Mouse (Mus musculus) large intestine, adult 2 months (tissue): ENCODE results near the gene Sh3gl2. TPM values are rescaled to one million over a fixed set of nuclear protein-coding genes. Genes with fewer than 3 reads are reported as not detected.

Source experiments
- DNase-seq: peaks from one replicate; pipeline ENCODE4 v3.0.0-alpha.2; 2012; ENCODE audit warnings: low read depth, low spot score
- WGBS: fragments of 180-500 bp; shearing (Covaris S2); methylation state at CpG from one replicate; pipeline ENCODE4 v1.1.7; 2018; 5-methylcytosine and 5-hydroxymethylcytosine counted together
- polyA plus RNA-seq: library from polyadenylated mRNA; depleted of rRNA; stranded (reverse); fragments of >200 nt; gene quantifications from 2 replicates; pipeline ENCODE4 v1.2.3, GENCODE M21; 2012; rRNA removed

The Sh3gl2 gene
- 9.6 and 12.7 TPM in 2 replicates for polyA plus RNA-seq

GRCm38 (mm10) chr4:85205071-85205635 is at the start of gene Sh3gl2:
TSS of gene Sh3gl2 (plus strand) at chr4:85205126.
- DNase-seq, result peak; percentile 70
- WGBS, result under 1% methylated on average over 48 of the region's 48 CpGs

GRCm38 (mm10) chr4:85161156-85161555 is 43.8 kb upstream of the Sh3gl2 start:
- DNase-seq, result peak; percentile 2
- 48% methylated on average over 4 of the region's 4 CpGs for WGBS

DNA sequence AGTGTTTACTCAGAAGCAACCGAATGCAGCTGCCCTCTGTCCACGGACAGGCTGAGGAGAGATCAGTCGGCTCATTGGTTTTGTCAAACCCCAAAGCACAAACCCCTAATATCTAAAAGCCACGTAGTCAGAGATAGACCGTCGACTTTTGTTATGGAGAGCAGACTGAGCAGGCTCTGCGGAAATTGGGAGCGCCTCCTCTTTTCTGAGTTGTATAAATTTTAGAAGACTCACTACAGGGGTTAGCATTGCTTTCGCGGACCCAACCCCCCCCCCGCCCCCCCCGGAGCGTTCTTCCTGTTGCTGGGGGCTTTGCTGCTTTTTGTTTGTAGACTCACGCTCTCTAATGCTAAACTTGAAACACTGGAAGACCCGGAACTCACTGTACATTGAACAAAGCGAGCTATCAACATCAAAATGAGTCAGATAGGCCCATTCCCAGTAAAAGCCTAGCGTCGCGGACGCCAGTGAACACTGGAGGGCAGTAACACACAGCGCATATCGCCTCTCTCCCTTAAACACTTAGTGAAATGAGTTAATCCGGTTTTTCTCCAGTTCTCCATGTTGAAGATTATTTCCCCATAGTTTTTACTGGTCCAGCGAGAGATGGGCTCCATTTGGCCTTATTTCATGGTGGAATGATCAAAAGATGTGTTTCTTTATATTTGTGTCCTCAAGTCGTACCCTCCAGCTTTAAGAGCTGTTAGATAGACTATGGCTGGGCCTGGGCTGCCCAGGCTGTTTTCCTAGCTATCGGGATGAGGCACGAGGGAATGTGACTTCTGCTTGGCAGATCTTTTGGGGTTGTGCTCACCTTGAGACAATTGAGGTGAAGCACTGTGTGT is 42.2 kb upstream of the Sh3gl2 start:
- 26% methylated on average over 27 of the region's 27 CpGs for WGBS
- peak; percentile 11 for DNase-seq

DNA sequence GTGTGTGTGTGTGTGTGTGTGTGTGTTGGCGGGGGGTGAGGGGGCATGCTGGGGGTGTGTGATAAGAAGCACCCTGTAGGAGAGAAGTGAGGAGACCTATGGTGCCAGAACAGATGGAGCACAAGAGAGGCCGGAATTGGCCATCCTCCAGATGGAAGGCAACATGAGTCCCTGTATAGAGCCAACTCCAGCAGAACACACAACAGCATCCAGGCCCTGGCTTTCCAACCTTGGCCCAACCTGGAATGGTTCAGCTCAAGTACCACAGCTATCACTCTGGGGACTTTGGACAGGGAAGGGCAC is 41.7 kb upstream of the Sh3gl2 start:
- 87% methylated on average over 2 of the region's 2 CpGs for WGBS
- DNase-seq, result no peak

- no peak for DNase-seq
- WGBS, result 94% methylated on average over 12 of the region's 12 CpGs
These were observed 36.9 kb upstream of the Sh3gl2 start for GRCm38 (mm10) chr4:85168001-85168400.

GRCm38 (mm10) chr4:85175466-85175865 is 29.5 kb upstream of the Sh3gl2 start:
- no peak for DNase-seq
- 78% methylated on average over 4 of the region's 4 CpGs for WGBS

DNA sequence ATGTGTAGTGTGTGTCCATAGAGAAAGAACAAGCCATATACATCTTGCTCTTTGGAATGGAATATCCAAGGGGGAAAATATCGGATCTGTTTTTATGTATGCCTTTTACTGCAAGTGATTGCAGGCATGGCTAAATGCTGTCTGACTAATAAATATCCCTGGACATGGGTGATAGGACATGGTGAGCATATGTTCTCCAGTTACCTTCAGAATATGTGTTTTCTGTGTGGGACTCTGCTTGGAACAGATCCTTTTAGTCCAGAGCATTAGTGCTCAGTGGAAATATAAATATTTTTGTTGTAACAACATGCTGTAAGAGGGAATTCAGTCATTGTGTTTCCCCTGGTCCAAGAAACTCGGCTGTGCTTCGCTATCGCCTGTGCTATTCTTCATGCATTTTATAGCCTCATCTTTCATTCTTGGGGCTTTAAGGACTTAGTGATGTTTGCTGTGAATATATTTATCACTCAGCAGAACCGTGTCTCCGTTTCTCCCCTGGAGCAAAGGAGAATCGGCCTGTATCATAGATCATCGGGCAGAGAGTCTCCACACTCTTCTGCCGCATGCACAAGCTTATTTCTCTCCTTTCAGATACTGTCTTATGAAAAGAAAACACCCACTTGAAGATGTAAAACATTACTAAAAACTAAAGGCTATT is 26.4 kb upstream of the Sh3gl2 start:
- no peak for DNase-seq
- 64% methylated on average over 9 of the region's 9 CpGs for WGBS

DNA sequence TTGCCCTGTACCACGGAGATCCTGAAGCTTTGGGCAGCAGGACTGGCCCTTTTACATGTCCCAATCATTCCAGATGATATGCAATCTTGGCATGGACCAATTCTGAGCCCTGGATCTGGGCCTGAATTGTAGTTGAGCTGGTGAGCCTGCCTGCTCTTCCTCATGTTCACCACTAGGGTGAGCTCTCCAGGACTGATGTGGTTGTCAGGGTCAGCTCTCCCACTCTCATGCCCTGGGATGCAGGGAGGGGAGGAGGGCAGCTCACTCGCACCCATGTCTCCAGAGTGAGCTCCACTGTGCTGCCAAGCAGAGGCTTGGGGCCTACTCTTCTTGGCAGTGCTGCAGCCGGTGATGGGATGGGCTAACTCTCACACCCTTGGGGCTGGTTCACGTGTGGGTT is 18.9 kb upstream of the Sh3gl2 start:
- 60% methylated on average over 4 of the region's 4 CpGs for WGBS
- DNase-seq, result no peak

DNA sequence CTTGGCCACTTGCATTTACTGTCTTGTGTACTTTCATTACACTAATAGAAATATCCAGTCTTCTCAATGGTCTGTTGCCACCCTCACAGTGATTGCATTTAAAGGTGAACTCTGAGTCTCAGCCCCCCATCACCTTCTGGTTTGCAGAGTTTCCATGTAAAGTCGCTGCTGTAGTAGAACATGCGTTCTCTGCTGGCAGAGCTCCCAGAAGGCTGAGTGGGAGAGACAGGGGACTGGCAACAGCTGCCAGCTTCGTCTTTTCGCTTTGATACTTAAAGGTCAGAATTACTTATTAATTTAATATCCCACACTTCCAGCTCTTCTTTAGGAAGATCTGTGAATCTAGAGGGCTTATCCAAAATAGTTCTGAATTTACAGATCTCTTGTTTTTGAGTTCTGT is 8.7 kb upstream of the Sh3gl2 start:
- no peak for DNase-seq
- 62% methylated on average over 4 of the region's 4 CpGs for WGBS

DNA sequence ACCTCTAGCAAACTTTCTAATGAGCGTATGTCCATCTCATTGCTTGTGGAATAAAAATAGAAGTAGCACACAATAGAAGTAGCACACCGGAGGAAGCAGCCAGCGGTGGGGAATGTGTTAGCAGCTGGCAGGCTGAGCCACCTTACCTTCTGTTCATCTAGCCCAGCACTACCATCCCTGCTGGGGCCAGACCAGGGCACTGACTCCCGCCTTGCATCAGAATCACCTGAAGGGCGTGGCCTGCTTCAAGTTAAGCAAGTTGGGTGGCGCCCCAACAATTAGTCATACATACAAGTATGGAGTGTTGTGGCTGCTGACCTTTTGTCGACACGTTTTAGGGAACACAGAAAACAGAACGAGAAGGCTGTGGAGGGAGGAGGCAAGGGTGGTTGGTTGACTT is 6.5 kb upstream of the Sh3gl2 start:
- DNase-seq, result no peak
- WGBS, result 46% methylated on average over 9 of the region's 9 CpGs

DNA sequence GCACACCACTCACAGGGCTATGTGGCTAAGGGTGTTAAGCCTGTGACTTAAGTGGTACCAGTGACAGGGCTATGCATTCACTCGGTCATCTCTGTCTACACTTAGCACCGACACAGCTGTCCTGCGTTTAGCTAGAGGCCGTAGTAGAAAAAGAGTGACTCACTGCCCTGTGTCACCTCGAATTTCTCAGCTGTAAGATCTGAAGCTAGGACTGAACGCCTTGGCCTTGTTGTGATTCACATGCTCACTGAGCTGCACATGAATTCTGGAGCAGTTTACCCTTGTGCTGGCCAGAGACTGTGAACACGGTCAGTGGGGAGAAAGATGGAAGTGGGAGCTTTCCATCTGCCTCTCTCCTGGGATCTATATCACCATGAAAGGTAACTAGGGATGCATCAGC is 2.3 kb upstream of the Sh3gl2 start:
- no peak for DNase-seq
- 82% methylated on average over 7 of the region's 7 CpGs for WGBS

DNA sequence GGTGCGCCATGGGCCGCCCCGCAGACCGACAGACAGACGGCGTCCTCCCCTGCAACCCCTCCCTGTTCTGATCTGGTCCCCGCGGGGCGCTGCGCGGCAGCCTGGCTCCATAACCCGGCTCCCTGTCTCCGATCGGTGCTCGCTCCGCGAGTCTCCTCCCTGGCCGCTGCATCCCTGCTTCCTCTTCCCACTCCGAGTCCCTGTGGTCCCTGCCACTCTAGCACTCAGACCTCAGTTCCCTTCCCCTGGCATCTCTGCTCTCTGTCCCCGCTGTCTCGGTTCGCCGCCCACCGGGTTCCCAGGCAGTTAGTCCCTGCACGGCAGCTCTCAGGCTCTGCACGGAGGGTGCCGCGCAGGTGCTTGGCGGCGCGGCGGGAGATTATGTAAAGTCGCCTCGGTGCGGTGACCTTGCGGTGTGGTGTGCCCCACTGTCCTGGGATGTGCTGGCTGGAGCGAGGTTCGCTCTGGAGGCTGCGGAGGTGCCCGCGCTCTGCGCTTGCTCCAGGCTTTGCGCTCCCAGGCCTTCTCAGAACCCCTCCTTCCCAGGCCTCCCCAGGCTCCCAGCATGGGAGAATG is 798 bp downstream of the Sh3gl2 start:
- no peak for DNase-seq
- 1% methylated on average over 41 of the region's 43 CpGs for WGBS

DNA sequence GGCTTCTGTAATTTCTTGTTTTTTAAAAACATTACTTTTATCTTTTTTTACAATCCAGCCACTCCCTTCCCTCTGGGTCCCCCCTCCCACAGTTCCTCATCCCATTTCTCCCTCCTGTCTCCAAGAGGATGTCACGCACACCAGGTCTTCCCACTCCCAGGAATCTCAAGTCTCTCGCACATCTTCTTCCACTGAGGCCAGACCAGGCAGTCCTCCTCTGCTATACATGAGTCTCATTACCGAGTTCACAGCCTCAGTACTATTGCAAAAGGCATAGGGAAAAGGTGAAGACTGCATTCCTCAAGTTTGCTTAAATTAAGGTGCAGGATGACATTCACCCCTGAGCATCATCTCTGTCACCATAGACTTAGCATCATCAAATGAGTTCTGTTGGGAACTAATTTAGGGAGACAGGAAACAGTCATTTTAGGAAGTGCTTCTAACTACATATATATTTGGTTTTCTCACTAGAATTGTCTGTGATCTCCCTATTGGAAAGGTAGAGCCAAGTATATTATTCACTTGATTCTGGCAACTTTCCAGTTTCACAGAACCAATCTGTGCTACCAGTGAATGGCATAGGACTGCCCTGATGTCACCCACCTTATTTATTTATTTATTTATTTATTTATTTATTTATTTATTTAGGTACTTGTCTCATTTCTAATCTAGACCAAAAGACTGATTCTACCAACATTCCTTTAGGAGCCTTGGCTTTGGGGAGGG is 1.9 kb downstream of the Sh3gl2 start:
- no peak for DNase-seq
- 67% methylated on average over 3 of the region's 3 CpGs for WGBS

DNA sequence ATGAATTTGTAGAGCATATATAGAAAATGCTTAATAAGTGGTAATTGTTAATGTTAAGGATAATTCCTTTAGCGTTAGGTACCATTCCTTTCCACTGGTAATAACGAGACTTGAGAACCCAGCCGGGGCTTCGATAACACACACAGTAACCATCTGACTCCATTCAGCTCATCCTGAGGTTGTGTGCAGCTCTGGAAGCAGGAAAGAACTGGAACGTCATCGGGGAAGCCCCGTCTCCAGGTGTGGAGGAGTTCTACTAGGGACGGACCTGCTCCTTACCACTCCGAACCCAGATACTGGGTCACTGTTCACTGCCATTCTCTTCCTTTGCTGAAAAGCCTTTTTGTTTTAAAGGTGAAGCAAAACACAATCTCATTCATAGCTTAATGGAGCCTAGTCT is 2.6 kb downstream of the Sh3gl2 start:
- no peak for DNase-seq
- 43% methylated on average over 9 of the region's 9 CpGs for WGBS

DNA sequence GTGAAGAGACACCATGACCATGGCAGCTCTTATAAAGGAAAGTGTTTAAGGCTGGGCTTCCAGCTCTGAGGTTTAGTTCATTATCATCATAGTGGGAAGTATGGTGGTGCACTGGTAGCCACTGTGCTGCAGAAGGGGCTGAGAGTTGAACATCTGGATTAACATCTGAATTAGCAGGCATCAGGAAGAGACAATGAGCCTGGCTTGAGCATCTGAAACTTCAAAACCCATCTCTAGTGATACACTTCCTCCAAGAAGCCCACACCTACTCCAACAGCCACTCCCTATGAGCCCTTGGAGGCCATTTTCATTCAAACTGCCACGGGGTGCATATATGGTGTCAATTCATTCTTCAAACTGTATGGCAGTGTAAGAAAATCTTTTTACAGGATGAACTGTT is 3.6 kb downstream of the Sh3gl2 start:
- no peak for DNase-seq
- 78% methylated on average over 1 of the region's 1 CpGs for WGBS

DNA sequence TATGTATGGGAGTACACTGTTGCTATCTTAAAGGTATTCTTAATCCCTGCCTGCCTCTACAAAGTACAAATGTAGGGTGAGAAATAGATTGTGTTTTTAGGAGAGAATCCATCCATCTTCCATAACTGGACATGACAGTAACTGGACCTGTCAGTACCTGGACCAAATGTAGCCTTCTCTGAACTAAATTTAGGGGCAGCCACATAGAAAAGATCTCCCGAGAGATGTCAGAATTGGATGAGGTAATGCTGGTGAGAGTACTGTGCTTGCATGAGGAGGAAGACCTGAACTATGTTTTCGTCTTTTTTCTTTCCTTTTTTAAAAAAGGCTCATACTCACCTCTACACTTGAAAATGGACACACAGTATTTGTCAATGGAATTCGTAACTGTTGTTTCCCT is 6.0 kb downstream of the Sh3gl2 start:
- DNase-seq, result no peak
- 89% methylated on average over 3 of the region's 3 CpGs for WGBS

DNA sequence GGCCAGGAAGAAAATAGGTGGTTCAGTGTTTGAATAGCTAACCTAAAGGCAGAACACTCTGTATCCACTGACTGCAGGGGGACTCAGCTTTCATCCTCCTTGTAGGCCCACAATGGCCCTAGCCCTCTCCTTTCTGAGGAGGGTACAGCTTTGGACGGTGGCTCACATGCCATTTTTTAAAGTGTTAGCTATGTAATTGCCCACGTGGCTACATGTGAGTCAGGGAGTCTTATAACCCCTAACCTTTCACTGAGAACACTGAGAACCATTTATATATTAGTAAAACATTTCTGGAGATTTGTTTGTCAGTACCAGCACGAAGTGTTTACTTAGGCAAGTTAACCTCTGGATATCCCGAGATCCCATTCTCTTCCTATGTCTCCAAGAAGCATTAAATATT is 12.1 kb downstream of the Sh3gl2 start:
- 22% methylated on average over 4 of the region's 4 CpGs for WGBS
- no peak for DNase-seq

GRCm38 (mm10) chr4:85222716-85223115 is 17.8 kb downstream of the Sh3gl2 start:
- no peak for DNase-seq
- WGBS, result 86% methylated on average over 5 of the region's 5 CpGs

DNA sequence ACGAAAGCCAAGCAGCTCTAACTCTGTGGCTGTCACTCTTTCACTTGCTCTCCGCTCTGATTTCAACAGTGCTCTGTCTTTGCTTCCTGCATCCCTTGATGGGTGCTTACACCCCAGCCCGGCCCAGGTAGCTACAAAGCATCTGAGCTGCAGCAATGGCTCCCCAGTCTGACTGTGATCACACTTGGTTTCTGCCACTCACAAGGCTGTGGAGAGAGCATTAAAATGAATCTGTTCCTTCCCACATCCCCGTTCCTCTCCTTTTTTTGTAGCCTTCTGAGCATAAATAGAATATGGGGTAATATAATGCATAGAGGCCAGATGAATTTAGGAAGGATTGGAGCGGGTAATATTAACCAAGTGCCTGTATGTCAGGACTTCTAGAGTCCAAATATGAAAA is 21.8 kb downstream of the Sh3gl2 start:
- no peak for DNase-seq
- WGBS, result 66% methylated on average over 5 of the region's 5 CpGs
